Mouse (Mus musculus): Measurements from ENCODE around the gene Cdk6. TPM values are rescaled to one million over a fixed set of nuclear protein-coding genes. Genes with fewer than 3 reads are reported as not detected.
A peak's percentile ranks its signal among the peaks of the same experiment; 100 is the strongest.
"Not testable (repeated sequence)": the region's sequence is repeated elsewhere in the genome, so short reads cannot be mapped to it uniquely, and the experiment has no call there.

The Cdk6 gene
- polyA plus RNA-seq, 1 experiment, result 13.4 TPM

GRCm38 (mm10) chr5:3320225-3320624 lies 21.1 kb upstream of the Cdk6 start:
- TF ChIP-seq POLR2A (IDR thresholded peaks at IDR 0.05; ENCODE audit: borderline replicate concordance, extremely low read depth, low read depth, low read length), result no peak
- no peak for TF ChIP-seq CTCF (IDR thresholded peaks at IDR 0.05; ENCODE audit: insufficient read depth, low read length)
- DNase-seq, result no peak
- Histone ChIP-seq H3K4me3 (replicated peaks; ENCODE audit: extremely low read depth, low read depth, low read length) (no peak overlapping the region), H3K4me1 (ENCODE audit: control insufficient read depth, insufficient read depth, low read length) (no peaks in the 10 kb centered on the region)
- WGBS, result 33% methylated on average over 1 of the region's 1 CpGs

GRCm38 (mm10) chr5:3322052-3322451 lies 19.2 kb upstream of the Cdk6 start:
- 76% methylated on average over 6 of the region's 6 CpGs for WGBS
- Histone ChIP-seq H3K4me1 (ENCODE audit: control insufficient read depth, insufficient read depth, low read length) (no peaks in the 10 kb centered on the region), H3K4me3 (replicated peaks; ENCODE audit: extremely low read depth, low read depth, low read length) (no peak overlapping the region)
- no peak for TF ChIP-seq POLR2A (IDR thresholded peaks at IDR 0.05; ENCODE audit: borderline replicate concordance, extremely low read depth, low read depth, low read length)
- no peak for TF ChIP-seq CTCF (IDR thresholded peaks at IDR 0.05; ENCODE audit: insufficient read depth, low read length)
- no peak for DNase-seq

- H3K4me3 ChIP-seq (replicated peaks; ENCODE audit: extremely low read depth, low read depth, low read length), result no peak overlapping the region
- 51% methylated on average over 4 of the region's 4 CpGs for WGBS
- TF ChIP-seq POLR2A (IDR thresholded peaks at IDR 0.05; ENCODE audit: borderline replicate concordance, extremely low read depth, low read depth, low read length) (no peak), CTCF (IDR thresholded peaks at IDR 0.05; ENCODE audit: insufficient read depth, low read length) (no peak)
Observed at GRCm38 (mm10) chr5:3324116-3324515, 17.2 kb upstream of the Cdk6 start.

GRCm38 (mm10) chr5:3329361-3329760 lies 11.9 kb upstream of the Cdk6 start:
- Histone ChIP-seq H3K4me3 (replicated peaks; ENCODE audit: extremely low read depth, low read depth, low read length) (no peak overlapping the region), H3K4me1 (ENCODE audit: control insufficient read depth, insufficient read depth, low read length) (no peaks in the 10 kb centered on the region)
- no peak for DNase-seq
- WGBS, result 32% methylated on average over 1 of the region's 1 CpGs
- TF ChIP-seq CTCF (IDR thresholded peaks at IDR 0.05; ENCODE audit: insufficient read depth, low read length), result no peak
- TF ChIP-seq POLR2A (IDR thresholded peaks at IDR 0.05; ENCODE audit: borderline replicate concordance, extremely low read depth, low read depth, low read length), result no peak

More at GRCm38 (mm10) chr5:3324116-3324515, 17.2 kb upstream of the Cdk6 start:
- DNase-seq, result no peak
- no peaks in the 10 kb centered on the region for H3K4me1 ChIP-seq (ENCODE audit: control insufficient read depth, insufficient read depth, low read length)

GRCm38 (mm10) chr5:3330932-3331331 lies 10.4 kb upstream of the Cdk6 start:
- no peaks in the 10 kb centered on the region for H3K4me1 ChIP-seq (ENCODE audit: control insufficient read depth, insufficient read depth, low read length)
- TF ChIP-seq POLR2A (IDR thresholded peaks at IDR 0.05; ENCODE audit: borderline replicate concordance, extremely low read depth, low read depth, low read length) (no peak), CTCF (IDR thresholded peaks at IDR 0.05; ENCODE audit: insufficient read depth, low read length) (no peak)
- H3K4me3 ChIP-seq (replicated peaks; ENCODE audit: extremely low read depth, low read depth, low read length), result no peak overlapping the region
- no peak for DNase-seq
- 52% methylated on average over 3 of the region's 3 CpGs for WGBS

GRCm38 (mm10) chr5:3333019-3333418 lies 8.3 kb upstream of the Cdk6 start:
- H3K4me3 ChIP-seq (replicated peaks; ENCODE audit: extremely low read depth, low read depth, low read length); H3K4me1 ChIP-seq (ENCODE audit: control insufficient read depth, insufficient read depth, low read length); DNase-seq: not testable (repeated sequence)
- 89% methylated on average over 4 of the region's 4 CpGs for WGBS

GRCm38 (mm10) chr5:3340340-3341058 lies 786 bp upstream of the Cdk6 start:
- peak overlapping the region; percentile 86 for H3K4me3 ChIP-seq (replicated peaks; ENCODE audit: extremely low read depth, low read depth, low read length)
- H3K4me1 ChIP-seq (ENCODE audit: control insufficient read depth, insufficient read depth, low read length), result not testable (repeated sequence)
- 5% methylated on average over 15 of the region's 15 CpGs for WGBS
- peak; percentile 12 for DNase-seq

- peak overlapping the region; percentile 86 for H3K4me3 ChIP-seq (replicated peaks; ENCODE audit: extremely low read depth, low read depth, low read length)
- TF ChIP-seq POLR2A (IDR thresholded peaks at IDR 0.05; ENCODE audit: borderline replicate concordance, extremely low read depth, low read depth, low read length) (peak; percentile 7; the same call in 1 of the 2 replicates), CTCF (IDR thresholded peaks at IDR 0.05; ENCODE audit: insufficient read depth, low read length) (no peak)
- under 1% methylated on average over 60 of the region's 60 CpGs for WGBS
- peak; percentile 59 for DNase-seq
- H3K4me1 ChIP-seq (ENCODE audit: control insufficient read depth, insufficient read depth, low read length), result peaks cover 2% of the 10 kb centered on the region; the same call in 1 of the 2 replicates
Observed at GRCm38 (mm10) chr5:3341931-3342770, 866 bp downstream of the Cdk6 start.

- under 1% methylated on average over 46 of the region's 46 CpGs for WGBS
- Histone ChIP-seq H3K4me3 (replicated peaks; ENCODE audit: extremely low read depth, low read depth, low read length) (peak overlapping the region; percentile 86), H3K4me1 (ENCODE audit: control insufficient read depth, insufficient read depth, low read length) (peaks cover 2% of the 10 kb centered on the region; the same call in 1 of the 2 replicates)
- peak; percentile 62 for DNase-seq
- TF ChIP-seq CTCF (IDR thresholded peaks at IDR 0.05; ENCODE audit: insufficient read depth, low read length), result no peak
- TF ChIP-seq POLR2A (IDR thresholded peaks at IDR 0.05; ENCODE audit: borderline replicate concordance, extremely low read depth, low read depth, low read length), result no peak
Observed at GRCm38 (mm10) chr5:3342771-3343565, 1.7 kb downstream of the Cdk6 start.
